Mouse (Mus musculus): Measurements from ENCODE around the gene Gm21954. TPM values are rescaled to one million over a fixed set of nuclear protein-coding genes. Genes with fewer than 3 reads are reported as not detected.

Gene Gm21954
- not detected for polyA plus RNA-seq (2017; shearing (Covaris generic))

DNA sequence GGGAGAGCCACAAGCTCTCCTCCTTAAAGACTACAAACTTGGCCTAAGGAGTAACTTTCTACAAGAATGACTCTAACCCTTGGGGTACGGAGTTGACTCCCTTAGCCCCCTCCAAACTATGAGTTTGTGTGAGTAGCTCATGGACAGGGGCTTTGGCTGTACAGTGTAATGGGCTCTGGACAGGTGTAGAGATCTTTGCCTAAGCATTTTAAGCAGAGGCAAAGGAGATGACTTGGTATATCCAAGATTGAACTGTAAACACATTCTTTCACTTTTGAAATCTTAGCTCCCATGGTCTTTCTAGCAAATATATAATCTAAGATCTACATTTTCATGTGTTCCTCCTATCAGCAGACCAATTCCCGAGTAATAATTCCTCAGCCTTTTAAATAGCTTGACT lies at the start of gene Gm21954:
TSS of gene Gm21954 (minus strand) at position 101 of the 400 bp plus-strand sequence.

Other genes starting within 250 kb of the Gm21954 start
- 0.29 TPM for gene Dclk1, start 229.8 kb downstream of the Gm21954 start, polyA plus RNA-seq (2017; shearing (Covaris generic))

Measured in naive thymus-derived CD4-positive, alpha-beta T cell, adult 5 months (primary cell).